Mouse (Mus musculus): ENCODE data around the gene Fam71e1. TPM values are rescaled to one million over a fixed set of nuclear protein-coding genes. Genes with fewer than 3 reads are reported as not detected.
A peak's percentile ranks its signal among the peaks of the same experiment; 100 is the strongest.

Gene Fam71e1
- polyA plus RNA-seq, 1 experiment from 2014 or later: 28.9 TPM

- no peak for ATAC-seq
- Histone ChIP-seq H3K4me2 (ENCODE audit: low read length) (peak overlapping the region; percentile 75), H3K9ac (replicated peaks; ENCODE audit: low read depth, low read length) (peak overlapping the region; percentile 96), H3K36me3 (ENCODE audit: control insufficient read depth, insufficient read depth) (peaks cover 15% of the 10 kb centered on the region), H3K4me3 (replicated peaks; ENCODE audit: low read length) (peak overlapping the region; percentile 87; the same call in 1 of the 2 replicates), H3K9me3 (ENCODE audit: control insufficient read depth, low read length) (no peaks in the 10 kb centered on the region), H3K27me3 (replicated peaks; ENCODE audit: control insufficient read depth, insufficient read depth, low read length) (no peaks in the 10 kb centered on the region; the same call in 1 of the 2 replicates), H3K4me1 (replicated peaks; ENCODE audit: control insufficient read depth, insufficient read depth, low read length) (peaks cover 24% of the 10 kb centered on the region), H3K27ac (ENCODE audit: low read length) (no peak overlapping the region)
- WGBS: 75% methylated on average over 7 of the region's 7 CpGs
Observed at GRCm38 (mm10) chr7:44495086-44495485, 1.3 kb upstream of the Fam71e1 start.

- no peaks in the 10 kb centered on the region for H3K9me3 ChIP-seq (ENCODE audit: control insufficient read depth, low read length)
- peak overlapping the region; percentile 93 for H3K4me2 ChIP-seq (ENCODE audit: low read length)
- no peak for ATAC-seq
- H3K27ac ChIP-seq (ENCODE audit: low read length): peak overlapping the region; percentile 88
- peaks cover 24% of the 10 kb centered on the region for H3K4me1 ChIP-seq (replicated peaks; ENCODE audit: control insufficient read depth, insufficient read depth, low read length)
- H3K36me3 ChIP-seq (ENCODE audit: control insufficient read depth, insufficient read depth): no peaks in the 10 kb centered on the region; the same call in 1 of the 2 replicates
- H3K4me3 ChIP-seq (replicated peaks; ENCODE audit: low read length): peak overlapping the region; percentile 87
- H3K27me3 ChIP-seq (replicated peaks; ENCODE audit: control insufficient read depth, insufficient read depth, low read length): no peaks in the 10 kb centered on the region; the same call in 1 of the 2 replicates
- WGBS: under 1% methylated on average over 26 of the region's 26 CpGs
- H3K9ac ChIP-seq (replicated peaks; ENCODE audit: low read depth, low read length): peak overlapping the region; percentile 97
Observed at GRCm38 (mm10) chr7:44496771-44497109, 359 bp downstream of the Fam71e1 start.

- 92% methylated on average over 10 of the region's 10 CpGs for WGBS
- ATAC-seq: no peak
- no peak overlapping the region for H3K27ac ChIP-seq (ENCODE audit: low read length)
- peak overlapping the region; percentile 87 for H3K4me3 ChIP-seq (replicated peaks; ENCODE audit: low read length)
- H3K4me2 ChIP-seq (ENCODE audit: low read length): peak overlapping the region; percentile 93
- H3K9ac ChIP-seq (replicated peaks; ENCODE audit: low read depth, low read length): peak overlapping the region; percentile 97
- H3K27me3 ChIP-seq (replicated peaks; ENCODE audit: control insufficient read depth, insufficient read depth, low read length): no peaks in the 10 kb centered on the region; the same call in 1 of the 2 replicates
- no peaks in the 10 kb centered on the region for H3K9me3 ChIP-seq (ENCODE audit: control insufficient read depth, low read length)
- H3K4me1 ChIP-seq (replicated peaks; ENCODE audit: control insufficient read depth, insufficient read depth, low read length): peaks cover 24% of the 10 kb centered on the region
- no peaks in the 10 kb centered on the region; the same call in 1 of the 2 replicates for H3K36me3 ChIP-seq (ENCODE audit: control insufficient read depth, insufficient read depth)
Observed at GRCm38 (mm10) chr7:44497361-44498055, 1.1 kb downstream of the Fam71e1 start.

- ATAC-seq: no peak
- H3K9ac ChIP-seq (replicated peaks; ENCODE audit: low read depth, low read length): no peak overlapping the region
- H3K9me3 ChIP-seq (ENCODE audit: control insufficient read depth, low read length): no peaks in the 10 kb centered on the region
- H3K4me1 ChIP-seq (replicated peaks; ENCODE audit: control insufficient read depth, insufficient read depth, low read length): peaks cover 24% of the 10 kb centered on the region
- 88% methylated on average over 1 of the region's 1 CpGs for WGBS
- H3K27me3 ChIP-seq (replicated peaks; ENCODE audit: control insufficient read depth, insufficient read depth, low read length): no peaks in the 10 kb centered on the region; the same call in 1 of the 2 replicates
- no peak overlapping the region for H3K27ac ChIP-seq (ENCODE audit: low read length)
- H3K4me3 ChIP-seq (replicated peaks; ENCODE audit: low read length): no peak overlapping the region
- H3K36me3 ChIP-seq (ENCODE audit: control insufficient read depth, insufficient read depth): no peaks in the 10 kb centered on the region
- H3K4me2 ChIP-seq (ENCODE audit: low read length): no peak overlapping the region
Observed at GRCm38 (mm10) chr7:44498922-44499321, 2.5 kb downstream of the Fam71e1 start.

GRCm38 (mm10) chr7:44500046-44500445 is 3.7 kb downstream of the Fam71e1 start:
- Histone ChIP-seq H3K36me3 (ENCODE audit: control insufficient read depth, insufficient read depth) (no peaks in the 10 kb centered on the region), H3K4me1 (replicated peaks; ENCODE audit: control insufficient read depth, insufficient read depth, low read length) (peaks cover 16% of the 10 kb centered on the region), H3K27me3 (replicated peaks; ENCODE audit: control insufficient read depth, insufficient read depth, low read length) (no peaks in the 10 kb centered on the region; the same call in 1 of the 2 replicates), H3K27ac (ENCODE audit: low read length) (no peak overlapping the region), H3K4me2 (ENCODE audit: low read length) (no peak overlapping the region), H3K4me3 (replicated peaks; ENCODE audit: low read length) (no peak overlapping the region), H3K9me3 (ENCODE audit: control insufficient read depth, low read length) (no peaks in the 10 kb centered on the region), H3K9ac (replicated peaks; ENCODE audit: low read depth, low read length) (no peak overlapping the region)
- ATAC-seq: no peak
- WGBS: 58% methylated on average over 15 of the region's 20 CpGs

GRCm38 (mm10) chr7:44501563-44502115 is 5.3 kb downstream of the Fam71e1 start:
- WGBS: 39% methylated on average over 5 of the region's 5 CpGs
- no peaks in the 10 kb centered on the region for H3K36me3 ChIP-seq (ENCODE audit: control insufficient read depth, insufficient read depth)
- no peak overlapping the region for H3K4me3 ChIP-seq (replicated peaks; ENCODE audit: low read length)
- H3K4me2 ChIP-seq (ENCODE audit: low read length): no peak overlapping the region
- H3K27me3 ChIP-seq (replicated peaks; ENCODE audit: control insufficient read depth, insufficient read depth, low read length): no peaks in the 10 kb centered on the region; the same call in 1 of the 2 replicates
- ATAC-seq: peak; percentile 51; the same call in 1 of the 2 replicates
- no peak overlapping the region for H3K27ac ChIP-seq (ENCODE audit: low read length)
- peaks cover 8% of the 10 kb centered on the region for H3K4me1 ChIP-seq (replicated peaks; ENCODE audit: control insufficient read depth, insufficient read depth, low read length)
- no peak overlapping the region for H3K9ac ChIP-seq (replicated peaks; ENCODE audit: low read depth, low read length)
- no peaks in the 10 kb centered on the region for H3K9me3 ChIP-seq (ENCODE audit: control insufficient read depth, low read length)

- ATAC-seq: no peak
- H3K9me3 ChIP-seq (ENCODE audit: control insufficient read depth, low read length): no peaks in the 10 kb centered on the region
- H3K27me3 ChIP-seq (replicated peaks; ENCODE audit: control insufficient read depth, insufficient read depth, low read length): 0 out of 2 replicates have a peak, but pooled peaks cover 2% of the 10 kb centered on the region
- H3K9ac ChIP-seq (replicated peaks; ENCODE audit: low read depth, low read length): no peak overlapping the region
- no peaks in the 10 kb centered on the region for H3K36me3 ChIP-seq (ENCODE audit: control insufficient read depth, insufficient read depth)
- no peaks in the 10 kb centered on the region for H3K4me1 ChIP-seq (replicated peaks; ENCODE audit: control insufficient read depth, insufficient read depth, low read length)
- H3K4me3 ChIP-seq (replicated peaks; ENCODE audit: low read length): no peak overlapping the region
- H3K4me2 ChIP-seq (ENCODE audit: low read length): no peak overlapping the region
- H3K27ac ChIP-seq (ENCODE audit: low read length): no peak overlapping the region
Observed at GRCm38 (mm10) chr7:44507491-44507890, 11.1 kb downstream of the Fam71e1 start.

GRCm38 (mm10) chr7:44519240-44519913 is 23.0 kb downstream of the Fam71e1 start:
- peaks cover 4% of the 10 kb centered on the region for H3K4me1 ChIP-seq (replicated peaks; ENCODE audit: control insufficient read depth, insufficient read depth, low read length)
- H3K4me2 ChIP-seq (ENCODE audit: low read length): no peak overlapping the region
- H3K9me3 ChIP-seq (ENCODE audit: control insufficient read depth, low read length): no peaks in the 10 kb centered on the region
- ATAC-seq: no peak
- no peak overlapping the region for H3K9ac ChIP-seq (replicated peaks; ENCODE audit: low read depth, low read length)
- H3K27ac ChIP-seq (ENCODE audit: low read length): no peak overlapping the region
- H3K27me3 ChIP-seq (replicated peaks; ENCODE audit: control insufficient read depth, insufficient read depth, low read length): peaks cover 16% of the 10 kb centered on the region; the same call in 1 of the 2 replicates
- no peaks in the 10 kb centered on the region for H3K36me3 ChIP-seq (ENCODE audit: control insufficient read depth, insufficient read depth)
- no peak overlapping the region for H3K4me3 ChIP-seq (replicated peaks; ENCODE audit: low read length)
- 72% methylated on average over 9 of the region's 9 CpGs for WGBS

- peaks cover 14% of the 10 kb centered on the region; the same call in 1 of the 2 replicates for H3K27me3 ChIP-seq (replicated peaks; ENCODE audit: control insufficient read depth, insufficient read depth, low read length)
- ATAC-seq: no peak
- WGBS: 69% methylated on average over 3 of the region's 3 CpGs
- no peak overlapping the region for H3K9ac ChIP-seq (replicated peaks; ENCODE audit: low read depth, low read length)
- no peaks in the 10 kb centered on the region for H3K9me3 ChIP-seq (ENCODE audit: control insufficient read depth, low read length)
- no peaks in the 10 kb centered on the region for H3K36me3 ChIP-seq (ENCODE audit: control insufficient read depth, insufficient read depth)
- H3K27ac ChIP-seq (ENCODE audit: low read length): no peak overlapping the region
- H3K4me2 ChIP-seq (ENCODE audit: low read length): no peak overlapping the region
- H3K4me3 ChIP-seq (replicated peaks; ENCODE audit: low read length): no peak overlapping the region
- H3K4me1 ChIP-seq (replicated peaks; ENCODE audit: control insufficient read depth, insufficient read depth, low read length): peaks cover 9% of the 10 kb centered on the region
Observed at GRCm38 (mm10) chr7:44520990-44521389, 24.6 kb downstream of the Fam71e1 start.

Data from forebrain, embryonic 16.5 days (tissue).